Mouse (Mus musculus): ENCODE measurements around the gene Limd1. TPM values are rescaled to one million over a fixed set of nuclear protein-coding genes. Genes with fewer than 3 reads are reported as not detected.

The Limd1 gene
- polyA plus RNA-seq, 1 experiment from 2014 or later, result 49.0 TPM

GRCm38 (mm10) chr9:123489073-123489472 lies 10.6 kb downstream of the Limd1 start:
- Histone ChIP-seq H3K27me3 (ENCODE audit: insufficient read depth, poor library complexity, severe bottlenecking) (no peaks in the 10 kb centered on the region), H3K9me3 (no peaks in the 10 kb centered on the region), H3K27ac (no peak overlapping the region), H3K4me1 (replicated peaks) (peaks cover 37% of the 10 kb centered on the region), H3K4me3 (no peak overlapping the region), H3K36me3 (peaks cover 58% of the 10 kb centered on the region)
- no peak for DNase-seq (ENCODE audit: low spot score)
- 89% methylated on average over 2 of the region's 2 CpGs for WGBS

GRCm38 (mm10) chr9:123489727-123490343 lies 11.3 kb downstream of the Limd1 start:
- no peak overlapping the region for H3K4me3 ChIP-seq
- WGBS, result 72% methylated on average over 9 of the region's 9 CpGs
- no peaks in the 10 kb centered on the region for H3K27me3 ChIP-seq (ENCODE audit: insufficient read depth, poor library complexity, severe bottlenecking)
- peaks cover 50% of the 10 kb centered on the region for H3K36me3 ChIP-seq
- peaks cover 34% of the 10 kb centered on the region for H3K4me1 ChIP-seq (replicated peaks)
- H3K9me3 ChIP-seq, result no peaks in the 10 kb centered on the region
- DNase-seq (ENCODE audit: low spot score), result no peak
- no peak overlapping the region for H3K27ac ChIP-seq

- peaks cover 40% of the 10 kb centered on the region for H3K36me3 ChIP-seq
- no peak for DNase-seq (ENCODE audit: low spot score)
- no peaks in the 10 kb centered on the region for H3K9me3 ChIP-seq
- H3K4me3 ChIP-seq, result no peak overlapping the region
- no peak overlapping the region for H3K27ac ChIP-seq
- 86% methylated on average over 5 of the region's 5 CpGs for WGBS
- no peaks in the 10 kb centered on the region for H3K27me3 ChIP-seq (ENCODE audit: insufficient read depth, poor library complexity, severe bottlenecking)
- peaks cover 36% of the 10 kb centered on the region for H3K4me1 ChIP-seq (replicated peaks)
Observed at GRCm38 (mm10) chr9:123490930-123491329, 12.4 kb downstream of the Limd1 start.

- Histone ChIP-seq H3K27ac (no peak overlapping the region; the same call in 1 of the 2 replicates), H3K27me3 (ENCODE audit: insufficient read depth, poor library complexity, severe bottlenecking) (no peaks in the 10 kb centered on the region), H3K9me3 (no peaks in the 10 kb centered on the region), H3K36me3 (peaks cover 29% of the 10 kb centered on the region), H3K4me3 (no peak overlapping the region), H3K4me1 (replicated peaks) (peaks cover 35% of the 10 kb centered on the region)
- 86% methylated on average over 9 of the region's 9 CpGs for WGBS
- no peak for DNase-seq (ENCODE audit: low spot score)
Observed at GRCm38 (mm10) chr9:123491917-123492585, 13.5 kb downstream of the Limd1 start.

- WGBS, result 21% methylated on average over 13 of the region's 13 CpGs
- Histone ChIP-seq H3K36me3 (peaks cover 30% of the 10 kb centered on the region), H3K27ac (no peak overlapping the region), H3K4me1 (replicated peaks) (peaks cover 21% of the 10 kb centered on the region), H3K27me3 (ENCODE audit: insufficient read depth, poor library complexity, severe bottlenecking) (no peaks in the 10 kb centered on the region), H3K4me3 (peak overlapping the region; percentile 9; the same call in 1 of the 2 replicates), H3K9me3 (no peaks in the 10 kb centered on the region)
- peak; percentile 18 for DNase-seq (ENCODE audit: low spot score)
Observed at GRCm38 (mm10) chr9:123496665-123497064, 18.2 kb downstream of the Limd1 start.

- Histone ChIP-seq H3K4me1 (replicated peaks) (peaks cover 11% of the 10 kb centered on the region; the same call in 1 of the 2 replicates), H3K36me3 (peaks cover 31% of the 10 kb centered on the region), H3K27ac (no peak overlapping the region), H3K4me3 (no peak overlapping the region), H3K27me3 (ENCODE audit: insufficient read depth, poor library complexity, severe bottlenecking) (no peaks in the 10 kb centered on the region), H3K9me3 (no peaks in the 10 kb centered on the region)
- no peak for DNase-seq (ENCODE audit: low spot score)
- WGBS, result 86% methylated on average over 5 of the region's 5 CpGs
Observed at GRCm38 (mm10) chr9:123497906-123498305, 19.4 kb downstream of the Limd1 start.

GRCm38 (mm10) chr9:123500480-123500879 lies 22.0 kb downstream of the Limd1 start:
- no peak for DNase-seq (ENCODE audit: low spot score)
- H3K27ac ChIP-seq, result no peak overlapping the region
- peaks cover 11% of the 10 kb centered on the region; the same call in 1 of the 2 replicates for H3K4me1 ChIP-seq (replicated peaks)
- 95% methylated on average over 4 of the region's 4 CpGs for WGBS
- peaks cover 45% of the 10 kb centered on the region for H3K36me3 ChIP-seq
- no peak overlapping the region for H3K4me3 ChIP-seq
- no peaks in the 10 kb centered on the region for H3K27me3 ChIP-seq (ENCODE audit: insufficient read depth, poor library complexity, severe bottlenecking)
- H3K9me3 ChIP-seq, result no peaks in the 10 kb centered on the region

GRCm38 (mm10) chr9:123503171-123503834 lies 24.8 kb downstream of the Limd1 start:
- H3K36me3 ChIP-seq, result peaks cover 56% of the 10 kb centered on the region
- H3K9me3 ChIP-seq, result no peaks in the 10 kb centered on the region
- no peak overlapping the region for H3K27ac ChIP-seq
- WGBS, result 80% methylated on average over 5 of the region's 5 CpGs
- no peak overlapping the region for H3K4me3 ChIP-seq
- H3K4me1 ChIP-seq (replicated peaks), result no peaks in the 10 kb centered on the region
- DNase-seq (ENCODE audit: low spot score), result no peak
- no peaks in the 10 kb centered on the region for H3K27me3 ChIP-seq (ENCODE audit: insufficient read depth, poor library complexity, severe bottlenecking)

- H3K27ac ChIP-seq, result no peak overlapping the region
- no peak overlapping the region for H3K4me3 ChIP-seq
- H3K4me1 ChIP-seq (replicated peaks), result no peaks in the 10 kb centered on the region
- H3K27me3 ChIP-seq (ENCODE audit: insufficient read depth, poor library complexity, severe bottlenecking), result no peaks in the 10 kb centered on the region
- WGBS, result 11% methylated on average over 2 of the region's 2 CpGs
- peak; percentile 56 for DNase-seq (ENCODE audit: low spot score)
- peaks cover 53% of the 10 kb centered on the region for H3K36me3 ChIP-seq
- no peaks in the 10 kb centered on the region for H3K9me3 ChIP-seq
Observed at GRCm38 (mm10) chr9:123504325-123504724, 25.8 kb downstream of the Limd1 start.

- DNase-seq (ENCODE audit: low spot score), result no peak
- Histone ChIP-seq H3K4me3 (no peak overlapping the region), H3K36me3 (peaks cover 54% of the 10 kb centered on the region), H3K4me1 (replicated peaks) (no peaks in the 10 kb centered on the region), H3K27ac (no peak overlapping the region), H3K27me3 (ENCODE audit: insufficient read depth, poor library complexity, severe bottlenecking) (no peaks in the 10 kb centered on the region), H3K9me3 (no peaks in the 10 kb centered on the region)
- WGBS, result 85% methylated on average over 1 of the region's 1 CpGs
Observed at GRCm38 (mm10) chr9:123505598-123505997, 27.1 kb downstream of the Limd1 start.

GRCm38 (mm10) chr9:123506270-123507146 lies 28.0 kb downstream of the Limd1 start:
- no peak overlapping the region for H3K27ac ChIP-seq
- 87% methylated on average over 4 of the region's 4 CpGs for WGBS

GRCm38 (mm10) chr9:123507380-123507779 lies 28.9 kb downstream of the Limd1 start:
- DNase-seq (ENCODE audit: low spot score), result no peak
- H3K36me3 ChIP-seq, result peaks cover 56% of the 10 kb centered on the region

More at GRCm38 (mm10) chr9:123506270-123507146, 28.0 kb downstream of the Limd1 start:
- H3K9me3 ChIP-seq, result no peaks in the 10 kb centered on the region
- no peaks in the 10 kb centered on the region for H3K27me3 ChIP-seq (ENCODE audit: insufficient read depth, poor library complexity, severe bottlenecking)
- H3K4me3 ChIP-seq, result no peak overlapping the region
- H3K36me3 ChIP-seq, result peaks cover 54% of the 10 kb centered on the region
- no peak for DNase-seq (ENCODE audit: low spot score)
- no peaks in the 10 kb centered on the region for H3K4me1 ChIP-seq (replicated peaks)

More at GRCm38 (mm10) chr9:123507380-123507779, 28.9 kb downstream of the Limd1 start:
- H3K27me3 ChIP-seq (ENCODE audit: insufficient read depth, poor library complexity, severe bottlenecking), result no peaks in the 10 kb centered on the region
- H3K27ac ChIP-seq, result no peak overlapping the region
- H3K9me3 ChIP-seq, result no peaks in the 10 kb centered on the region
- WGBS, result 89% methylated on average over 2 of the region's 2 CpGs
- no peak overlapping the region for H3K4me3 ChIP-seq
- no peaks in the 10 kb centered on the region for H3K4me1 ChIP-seq (replicated peaks)

Data from hindbrain, embryonic 10.5 days (tissue).